Mouse (Mus musculus) brain, embryonic 14.5 days (tissue): ENCODE measurements at regions not wholly inside any gene's neighbourhood (a gene's known extent, or its start where the extent isn't known, plus 50 kb on each side); places are given as distances from the start of the nearest gene placed in this dataset.

Experiments used
- CTCF ChIP-seq: fragments of 200-500 bp; IDR thresholded peaks from 2 replicates; pipeline ENCODE4 v1.5.1; 2012; ENCODE audit warnings: inconsistent platforms, mild to moderate bottlenecking, moderate library complexity, borderline replicate concordance; ENCODE audit not compliant: insufficient read depth, insufficient read length; ENCODE audit errors: extremely low read depth
- POLR2A ChIP-seq: fragments of 200-500 bp; IDR thresholded peaks from 2 replicates; pipeline ENCODE4 v1.6.1; 2012; ENCODE audit warnings: mild to moderate bottlenecking, inconsistent platforms, borderline replicate concordance; ENCODE audit not compliant: poor library complexity, insufficient read depth, insufficient read length, severe bottlenecking; ENCODE audit errors: extremely low read depth

DNA sequence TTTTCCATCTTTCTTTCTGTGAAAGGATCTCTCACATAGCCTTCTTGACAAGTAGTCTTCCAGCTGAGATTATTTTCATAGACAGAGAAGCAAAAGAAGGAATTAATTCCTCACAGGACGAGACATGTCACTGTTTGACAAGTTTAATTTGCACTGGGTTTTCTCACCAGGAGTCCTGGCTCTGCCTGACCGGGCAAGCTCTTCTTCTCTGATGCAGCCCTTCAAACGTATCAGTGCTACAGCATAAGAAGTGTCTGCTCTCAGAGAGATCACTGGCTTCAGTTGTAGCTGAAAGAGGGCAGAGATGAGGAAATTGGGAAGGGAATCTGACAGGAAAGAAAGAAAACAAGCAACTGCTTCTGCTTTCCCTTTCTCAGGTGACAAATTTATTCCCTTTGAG is 201.8 kb upstream of the Slc39a10 start:
- TF ChIP-seq POLR2A (no peak), CTCF (no peak)
